Mouse (Mus musculus): ENCODE results near the gene Tmem30a. TPM values are rescaled to one million over a fixed set of nuclear protein-coding genes. Genes with fewer than 3 reads are reported as not detected.

Gene Tmem30a
- total RNA-seq (2021): 10 to 100 TPM; 58.8 to 62.6 TPM

DNA sequence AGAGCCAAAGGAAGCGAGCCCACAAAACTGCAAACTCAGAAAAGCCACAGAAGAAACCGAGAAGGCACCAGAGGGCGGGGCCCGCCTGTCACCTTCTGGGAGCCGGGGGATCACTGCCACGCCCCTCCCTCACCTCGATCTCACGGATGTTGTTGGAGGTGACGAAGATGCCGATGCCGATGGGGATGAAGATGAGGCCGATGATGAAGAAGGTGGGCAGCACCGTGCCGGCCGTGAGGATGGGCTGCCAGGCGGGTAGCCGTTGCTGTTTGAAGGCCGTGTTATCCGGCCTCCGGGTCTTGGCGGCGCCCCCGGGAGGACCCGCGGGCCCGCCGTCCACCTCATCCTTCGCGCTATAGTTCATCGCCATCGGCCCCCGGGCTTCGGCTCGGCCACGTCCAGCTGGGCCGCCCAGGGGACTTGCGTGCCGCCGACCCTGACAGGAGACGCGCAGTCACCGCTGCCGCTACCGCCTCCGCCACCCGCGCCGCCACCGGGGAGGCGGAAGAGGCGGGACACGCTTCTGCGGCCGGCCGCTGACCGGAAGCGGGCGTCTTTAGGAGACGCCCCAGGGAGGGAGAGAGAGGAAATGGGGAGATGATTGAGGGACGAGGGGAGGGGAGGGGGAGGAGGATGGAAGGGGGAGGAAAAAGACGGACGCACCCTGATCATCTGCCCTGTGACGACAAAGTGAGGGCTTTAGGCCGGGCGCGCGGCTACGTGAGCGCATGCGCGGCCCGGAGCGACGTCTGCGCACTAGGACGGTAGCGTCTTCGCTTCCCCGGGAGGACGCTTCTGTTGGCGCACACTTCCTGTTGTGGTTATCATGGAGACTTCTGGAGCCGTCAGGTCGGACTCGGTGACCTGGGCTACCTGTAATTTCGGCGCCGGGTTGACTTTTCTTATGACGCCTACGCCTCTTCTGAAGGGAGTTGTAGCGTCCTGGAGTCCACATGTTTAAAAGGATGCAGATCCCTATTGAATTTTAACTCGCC is at the start of gene Tmem30a:
Gene Tmem30a, minus strand, starts transcription at position 667 of the 995 bp plus-strand sequence.
- intact Hi-C loops (cut with DNase I): loop anchor here (2.0 to 10.0 kb wide), 2 partner anchors 34 to 372 kb away; partner anchors contain the start of genes Cox7a2 and Myo6
- peak; percentile 93 for DNase-seq

GRCm38 (mm10) chr9:79842615-79843014 is 49.3 kb upstream of the Tmem30a start:
- DNase-seq: no peak

GRCm38 (mm10) chr9:79842028-79842427 is 48.7 kb upstream of the Tmem30a start:
- intact Hi-C loops (cut with DNase I): no loop called here
- DNase-seq: no peak

More at GRCm38 (mm10) chr9:79842615-79843014, 49.3 kb upstream of the Tmem30a start:
- intact Hi-C loops (cut with DNase I): no loop called here

DNA sequence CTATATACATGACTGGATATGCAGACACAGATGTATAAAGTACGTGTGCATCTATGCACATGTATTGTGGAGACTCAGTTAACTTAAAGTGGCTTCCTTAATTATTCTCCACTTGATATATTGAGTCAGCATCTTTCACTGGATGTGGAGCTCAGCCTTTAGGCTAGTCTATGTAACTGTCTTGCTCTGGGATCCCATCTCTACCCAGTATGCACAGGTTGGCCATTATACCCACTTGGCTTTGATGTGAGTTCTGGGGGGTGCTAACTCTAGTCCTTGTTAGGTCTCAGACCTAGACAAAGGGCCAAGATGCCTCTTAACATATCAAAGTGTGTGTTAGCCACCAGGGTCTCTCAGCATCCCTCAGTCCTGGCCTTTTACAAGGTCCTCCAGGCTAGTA is 38.0 kb upstream of the Tmem30a start:
- DNase-seq: no peak
- intact Hi-C loops (cut with DNase I): no loop called here

DNA sequence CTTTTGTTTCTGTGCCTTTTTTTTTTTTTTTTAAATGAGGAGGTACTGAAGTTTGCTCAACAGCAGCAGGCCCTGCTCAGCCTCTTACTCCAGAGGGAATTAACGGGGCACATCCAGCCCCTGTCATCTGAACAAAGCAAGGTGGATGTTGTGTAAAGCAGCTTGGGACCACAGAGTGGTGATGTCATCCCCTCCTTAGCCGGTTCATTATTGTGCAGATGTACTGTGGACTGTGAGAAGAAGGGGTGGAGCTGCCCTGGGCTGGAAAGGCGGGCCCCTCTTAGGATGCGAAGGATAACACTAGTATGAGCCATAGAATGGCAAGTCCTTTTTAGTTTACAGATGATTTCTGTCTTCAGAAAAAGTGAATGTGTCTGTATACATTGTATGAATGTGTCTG is 37.6 kb upstream of the Tmem30a start:
- DNase-seq: peak in 1 of 2 experiments; percentile 17

DNA sequence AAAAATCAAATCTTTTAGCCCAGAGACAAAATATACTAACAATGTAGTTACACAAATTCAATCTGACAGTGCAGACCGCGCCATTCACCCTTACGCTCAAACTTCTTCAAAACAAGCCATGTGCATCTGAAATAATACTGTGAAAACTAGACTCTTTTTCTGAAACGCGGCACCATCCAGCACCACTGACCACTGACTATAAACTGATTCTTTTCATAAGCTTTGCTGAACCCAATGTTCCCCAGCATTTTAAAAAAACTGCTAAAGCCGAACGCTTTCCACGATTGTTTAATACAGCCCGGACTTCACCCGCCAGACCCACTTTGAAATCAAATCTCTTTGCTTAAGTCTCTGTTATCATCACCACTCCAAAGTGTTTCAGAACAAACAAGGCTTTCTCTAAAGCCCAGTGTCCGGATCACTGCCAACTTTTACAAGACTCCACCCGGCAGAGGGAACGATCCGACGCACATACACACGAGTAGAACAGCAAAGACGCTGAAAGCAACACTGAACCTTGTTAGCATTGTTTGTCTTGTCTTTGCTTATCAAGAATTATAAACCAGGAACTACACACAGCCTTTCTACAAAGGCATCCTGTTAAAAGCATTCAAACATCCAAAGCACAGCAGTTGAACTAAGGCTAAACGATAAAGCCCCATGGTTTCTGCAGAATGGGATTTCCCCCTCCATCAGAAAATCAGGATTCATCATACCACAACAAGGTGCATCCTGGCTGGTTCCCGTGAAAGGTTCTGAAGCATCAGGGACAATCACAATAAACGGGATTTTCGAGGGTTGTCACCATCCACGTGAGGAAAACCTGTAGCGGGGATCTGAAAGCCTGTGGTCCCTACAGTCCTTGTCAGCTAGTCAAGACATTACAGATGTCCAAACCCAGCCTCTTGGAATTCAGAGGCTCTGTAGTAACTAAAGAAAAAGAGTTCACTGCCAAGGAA is 36.8 kb upstream of the Tmem30a start:
- intact Hi-C loops (cut with DNase I): no loop called here
- DNase-seq: peak in 1 of 2 experiments; percentile 17

More for the DNA sequence above, 37.6 kb upstream of the Tmem30a start:
- intact Hi-C loops (cut with DNase I): no loop called here

- no peak for DNase-seq
- intact Hi-C loops (cut with DNase I): no loop called here
These were observed 33.8 kb upstream of the Tmem30a start for GRCm38 (mm10) chr9:79827072-79827471.

- intact Hi-C loops (cut with DNase I): no loop called here
- DNase-seq: no peak
These were observed 32.2 kb upstream of the Tmem30a start for GRCm38 (mm10) chr9:79825526-79825925.

- intact Hi-C loops (cut with DNase I): no loop called here
- no peak for DNase-seq
These were observed 30.5 kb upstream of the Tmem30a start for GRCm38 (mm10) chr9:79823856-79824255.

- no peak for DNase-seq
- intact Hi-C loops (cut with DNase I): no loop called here
These were observed 30.1 kb upstream of the Tmem30a start for GRCm38 (mm10) chr9:79823438-79823837.

GRCm38 (mm10) chr9:79816464-79816863 is 23.2 kb upstream of the Tmem30a start:
- no peak for DNase-seq
- intact Hi-C loops (cut with DNase I): no loop called here

DNA sequence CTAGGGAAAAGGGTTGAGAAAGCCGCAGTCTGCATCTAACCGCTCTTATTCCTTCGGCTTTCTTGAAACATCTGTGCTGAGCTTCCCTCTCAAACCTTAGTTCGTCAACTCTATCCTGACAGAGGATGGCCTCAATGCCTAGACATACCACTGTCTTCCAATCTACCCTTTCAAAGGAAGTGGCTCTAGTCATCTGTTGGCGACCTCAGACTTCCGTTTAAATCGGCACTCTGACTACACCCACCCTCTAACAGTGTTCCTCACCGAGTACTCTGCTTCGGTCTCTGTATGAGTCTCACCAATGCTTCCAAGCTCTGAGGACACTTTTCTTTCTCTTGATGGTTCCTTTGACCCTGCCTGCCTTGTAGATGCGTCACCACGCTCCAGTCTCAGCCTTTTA is 22.7 kb upstream of the Tmem30a start:
- intact Hi-C loops (cut with DNase I): no loop called here
- DNase-seq: no peak

GRCm38 (mm10) chr9:79814592-79814991 is 21.3 kb upstream of the Tmem30a start:
- no peak for DNase-seq
- intact Hi-C loops (cut with DNase I): no loop called here

- no peak for DNase-seq
- intact Hi-C loops (cut with DNase I): no loop called here
These were observed 17.9 kb upstream of the Tmem30a start for GRCm38 (mm10) chr9:79810969-79811902.

- intact Hi-C loops (cut with DNase I): no loop called here
- no peak for DNase-seq
These were observed 17.2 kb upstream of the Tmem30a start for GRCm38 (mm10) chr9:79810534-79810933.

DNA sequence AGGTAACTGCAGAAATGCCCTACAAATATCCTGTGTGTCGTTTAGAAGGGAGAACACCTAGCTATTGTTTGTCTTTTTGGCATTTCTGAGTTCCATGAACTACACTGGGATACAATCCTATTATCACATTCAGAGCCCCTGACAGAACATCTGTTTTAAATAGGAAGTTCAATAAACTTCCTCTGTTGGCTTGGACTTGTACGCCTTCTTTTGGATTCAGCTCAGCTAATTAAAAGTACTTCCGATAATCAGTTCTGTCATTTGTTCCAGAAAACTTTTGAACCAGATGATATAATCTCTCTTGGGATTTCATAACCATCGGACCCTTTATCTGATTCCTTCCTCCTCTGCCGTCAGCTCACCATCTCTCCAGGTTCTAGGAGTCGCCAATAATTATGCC is 16.1 kb upstream of the Tmem30a start:
- intact Hi-C loops (cut with DNase I): no loop called here

GRCm38 (mm10) chr9:79807178-79807577 is 13.9 kb upstream of the Tmem30a start:
- intact Hi-C loops (cut with DNase I): loop anchor here (2.0 kb wide), 2 partner anchors 78 to 220 kb away; no protein-coding TSS in a partner anchor
- DNase-seq: no peak

More for the DNA sequence above, 16.1 kb upstream of the Tmem30a start:
- no peak for DNase-seq

GRCm38 (mm10) chr9:79806317-79807075 is 13.2 kb upstream of the Tmem30a start:
- intact Hi-C loops (cut with DNase I): loop anchor here (1.0 to 2.0 kb wide), 4 partner anchors 78 to 220 kb away; no protein-coding TSS in a partner anchor
- DNase-seq: no peak

GRCm38 (mm10) chr9:79805426-79805825 is 12.1 kb upstream of the Tmem30a start:
- intact Hi-C loops (cut with DNase I): no loop called here
- no peak for DNase-seq

Measured in heart, postnatal 36 days (tissue).